Mouse (Mus musculus): ENCODE data around the gene Pdcd10.

Gene Pdcd10

DNA sequence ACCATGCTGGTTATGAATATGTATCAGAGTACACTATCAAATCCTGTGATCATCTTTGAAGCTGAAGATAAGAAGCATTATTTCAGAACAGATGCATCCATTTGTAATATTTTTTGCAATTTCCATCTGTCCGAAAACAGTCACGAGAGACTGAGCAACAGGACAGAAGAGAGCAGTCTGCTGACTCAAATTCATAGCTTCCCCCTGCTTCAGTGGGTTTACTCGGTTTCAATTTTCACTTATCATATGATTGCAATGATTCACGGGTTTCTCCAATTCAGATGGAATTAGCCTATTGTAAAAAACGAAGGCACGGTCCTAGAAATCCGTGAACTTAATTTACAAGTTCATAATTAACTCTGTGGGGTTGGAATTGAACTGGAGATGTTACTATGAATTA, 88.5 kb downstream of the Pdcd10 start:
- no peak for DNase-seq

All from kidney, postnatal 25 days (tissue).